Mouse (Mus musculus) testis, postnatal 10 days (tissue): ENCODE measurements around the gene Tuba3a.
"Not testable (repeated sequence)": the region's sequence is repeated elsewhere in the genome, so short reads cannot be mapped to it uniquely, and the experiment has no call there.

Experiments used
- DNase-seq: peaks from one replicate; pipeline ENCODE4 v3.0.0; 2021; ENCODE audit warnings: low spot score

Tuba3a gene

DNA sequence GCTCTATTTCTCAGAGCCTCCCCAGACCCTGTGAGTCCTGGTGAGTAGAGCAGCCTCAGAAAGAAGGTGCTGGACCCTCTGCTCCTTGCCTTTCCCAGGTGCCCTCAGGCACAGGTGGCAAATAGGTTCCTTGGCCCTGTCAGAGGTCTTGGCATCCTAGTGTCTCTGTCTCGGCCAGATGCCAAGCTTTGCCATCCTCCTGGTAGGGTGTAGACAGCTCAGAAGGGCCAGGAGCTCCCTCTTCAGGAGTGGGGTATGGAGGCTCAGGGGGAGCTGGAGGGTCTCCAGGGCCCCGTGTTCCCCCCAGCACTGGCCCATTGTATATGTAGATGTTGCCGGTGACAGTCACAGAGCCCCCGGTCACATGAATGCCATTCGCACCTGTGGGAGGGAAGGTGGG is 21.2 kb upstream of the Tuba3a start:
- no peak for DNase-seq

- no peak for DNase-seq
Measured at GRCm38 (mm10) chr6:125305465-125305864, 19.6 kb upstream of the Tuba3a start.

- not testable (repeated sequence) for DNase-seq
Measured at GRCm38 (mm10) chr6:125304408-125304807, 18.6 kb upstream of the Tuba3a start.

DNA sequence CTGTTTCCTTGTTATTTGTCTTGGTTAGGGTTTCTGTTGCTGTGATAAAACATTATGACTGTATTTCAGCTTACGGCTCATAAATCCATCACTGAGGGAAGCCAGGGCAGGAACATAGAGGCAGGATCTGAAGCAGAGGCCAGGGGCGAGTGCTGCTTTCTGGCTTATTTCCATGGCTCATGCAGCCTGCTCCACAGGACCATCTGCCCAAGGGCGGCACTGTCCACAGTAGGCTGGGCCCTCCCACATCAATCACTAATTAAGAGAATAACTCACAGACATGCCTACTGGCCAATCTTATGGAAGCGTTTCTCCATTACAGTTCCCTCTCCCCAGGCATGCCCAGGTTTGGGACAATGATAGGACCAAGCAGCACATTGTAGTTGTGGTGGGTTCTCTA is 17.4 kb upstream of the Tuba3a start:
- DNase-seq = no peak

GRCm38 (mm10) chr6:125302231-125302982 is 16.6 kb upstream of the Tuba3a start:
- DNase-seq = no peak

DNA sequence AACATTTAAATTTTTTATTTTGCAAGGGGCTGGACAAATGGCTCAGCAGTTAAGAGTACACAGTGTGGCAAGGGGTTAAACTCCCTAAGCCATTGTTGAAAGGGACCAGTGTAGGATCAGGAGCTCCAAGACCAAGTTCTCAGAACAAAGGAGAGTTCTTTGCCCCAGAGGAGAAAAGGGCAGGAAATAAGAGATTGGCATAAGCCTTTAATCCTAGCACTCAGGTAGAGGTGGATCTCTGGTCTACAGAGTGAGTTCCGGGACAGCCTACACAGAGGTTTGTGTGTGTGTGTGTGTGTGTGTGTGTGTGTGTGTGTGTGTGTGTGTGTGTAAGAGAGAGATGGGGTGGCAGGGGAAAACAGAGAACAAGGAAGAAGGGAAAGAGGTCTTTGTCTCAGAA is 15.1 kb upstream of the Tuba3a start:
- DNase-seq = no peak

- DNase-seq = no peak
Measured at GRCm38 (mm10) chr6:125297149-125297820, 11.4 kb upstream of the Tuba3a start.

- no peak for DNase-seq
Measured at GRCm38 (mm10) chr6:125294049-125294448, 8.2 kb upstream of the Tuba3a start.

DNA sequence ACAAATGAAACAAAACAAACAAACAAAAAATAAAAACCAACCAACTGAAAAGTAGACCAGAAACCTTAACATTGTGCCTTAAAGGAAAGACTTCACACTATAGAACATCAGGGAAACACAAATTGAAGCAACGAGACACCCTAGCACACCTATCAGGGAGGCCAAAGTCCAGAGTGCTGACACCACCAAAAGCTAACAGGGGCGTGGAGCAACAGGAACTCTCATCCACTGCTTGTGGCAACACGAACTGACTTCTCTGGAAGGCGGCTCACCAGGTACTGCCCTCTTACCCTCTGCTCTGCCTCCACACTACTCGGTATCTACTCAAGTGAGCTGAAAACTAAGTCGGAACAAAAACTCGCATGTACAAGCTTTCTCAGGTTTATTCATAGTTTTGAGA is 6.4 kb upstream of the Tuba3a start:
- no peak for DNase-seq

DNA sequence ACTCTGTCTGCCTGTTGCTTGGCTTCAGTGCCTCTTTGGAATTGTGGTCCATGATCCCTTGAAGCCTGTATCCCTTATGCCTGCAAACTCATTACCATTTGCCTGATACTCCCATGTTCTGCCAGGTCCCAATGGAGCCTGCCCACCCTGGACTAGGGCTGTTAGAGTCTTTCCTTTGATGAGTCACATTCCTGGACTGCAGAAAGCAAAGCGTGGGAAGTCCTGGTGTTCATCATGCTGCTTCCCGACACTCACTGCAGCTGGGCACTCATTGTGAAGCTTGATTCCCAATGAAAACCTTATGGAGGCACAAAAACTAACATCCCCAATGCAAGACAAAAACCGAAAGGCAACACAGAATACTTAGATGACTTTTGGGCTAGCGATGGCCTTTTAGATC is 5.5 kb upstream of the Tuba3a start:
- no peak for DNase-seq

DNA sequence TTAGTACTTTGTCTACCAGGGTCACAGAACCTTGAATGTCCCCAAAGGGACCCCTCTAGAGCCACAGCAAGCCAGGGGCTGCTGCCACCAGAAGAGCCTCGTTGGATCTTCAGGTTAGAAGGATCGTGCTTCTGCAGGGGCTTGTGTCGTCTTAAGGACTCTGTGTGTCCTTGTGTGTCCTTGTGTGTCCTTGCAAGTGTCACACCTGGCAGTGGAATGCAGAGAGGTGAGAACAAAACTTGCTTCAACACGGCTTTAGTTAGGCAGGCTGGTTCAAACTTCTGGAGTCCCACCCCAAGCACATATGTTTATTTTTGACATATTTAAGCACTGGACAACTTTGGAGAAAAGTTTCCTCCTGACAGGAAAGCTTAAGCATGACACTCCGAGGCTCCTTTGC is 2.9 kb upstream of the Tuba3a start:
- no peak for DNase-seq

- no peak for DNase-seq
Measured at GRCm38 (mm10) chr6:125286944-125287343, 1.1 kb upstream of the Tuba3a start.

DNA sequence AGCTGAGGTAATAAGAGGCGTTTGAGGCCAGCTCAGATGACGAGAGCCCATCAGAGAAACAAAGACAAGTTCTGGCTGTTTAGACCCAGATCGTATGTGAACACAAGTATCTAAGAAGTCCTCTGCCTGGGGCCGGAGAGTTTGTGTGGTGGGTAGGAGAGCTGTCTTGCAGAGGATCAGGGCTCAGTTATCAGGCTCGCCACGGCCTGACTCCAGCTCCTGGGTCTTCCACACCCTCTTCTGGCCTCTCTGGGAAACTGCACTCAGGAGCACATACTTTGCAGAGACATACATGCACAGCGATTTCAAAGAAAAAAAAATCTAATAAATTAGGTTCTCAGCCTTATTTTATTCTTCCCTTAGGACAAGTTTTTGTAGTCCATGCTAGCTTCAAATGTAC is 1.1 kb downstream of the Tuba3a start:
- DNase-seq = no peak

DNA sequence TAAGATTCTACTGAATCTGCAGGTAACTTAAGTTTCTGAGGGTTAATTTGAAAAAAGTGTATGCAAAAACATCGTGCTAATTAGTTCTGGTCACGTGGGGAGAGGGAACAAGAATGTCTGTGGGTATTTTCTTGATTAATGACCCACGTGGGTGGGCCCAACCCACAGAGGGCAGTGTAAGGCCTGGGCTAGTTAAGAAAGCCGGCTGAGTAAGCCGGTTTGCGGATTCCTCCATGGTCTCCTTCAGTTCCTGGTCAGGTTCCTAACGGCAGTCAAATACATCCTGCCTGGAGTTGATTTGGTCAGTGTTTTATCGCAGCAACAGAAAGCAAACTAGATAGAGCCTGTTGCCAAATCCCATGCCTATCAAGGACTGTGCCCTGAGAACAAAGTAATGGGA is 1.6 kb downstream of the Tuba3a start:
- no peak for DNase-seq

GRCm38 (mm10) chr6:125282721-125283120 is 3.1 kb downstream of the Tuba3a start:
- not testable (repeated sequence) for DNase-seq

GRCm38 (mm10) chr6:125279729-125280128 is 6.1 kb downstream of the Tuba3a start:
- DNase-seq = no peak

- peak; percentile 65 for DNase-seq
Measured at GRCm38 (mm10) chr6:125274841-125275563, 10.8 kb downstream of the Tuba3a start.

GRCm38 (mm10) chr6:125272228-125272785 is 13.5 kb downstream of the Tuba3a start:
- no peak for DNase-seq

GRCm38 (mm10) chr6:125271455-125272227 is 14.2 kb downstream of the Tuba3a start:
- peak; percentile 94 for DNase-seq

DNA sequence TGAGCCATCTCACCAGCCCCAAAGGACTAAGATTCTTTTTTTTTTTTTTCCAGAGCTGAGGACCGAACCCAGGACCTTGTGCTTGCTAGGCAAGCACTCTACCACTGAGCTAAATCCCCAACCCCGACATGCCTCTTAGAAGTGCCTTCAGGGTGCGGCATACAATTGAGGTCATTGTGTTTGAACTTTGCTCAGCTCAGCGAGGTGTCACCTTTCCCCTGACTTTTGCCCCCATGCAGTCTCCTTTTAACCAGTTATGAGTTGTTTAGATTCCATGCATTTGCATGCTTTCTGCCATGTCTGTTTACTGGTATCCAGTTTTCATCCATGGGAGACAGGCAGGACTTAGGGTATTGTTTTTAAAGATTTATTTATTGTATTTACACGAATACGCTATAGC is 17.0 kb downstream of the Tuba3a start:
- DNase-seq = no peak

DNA sequence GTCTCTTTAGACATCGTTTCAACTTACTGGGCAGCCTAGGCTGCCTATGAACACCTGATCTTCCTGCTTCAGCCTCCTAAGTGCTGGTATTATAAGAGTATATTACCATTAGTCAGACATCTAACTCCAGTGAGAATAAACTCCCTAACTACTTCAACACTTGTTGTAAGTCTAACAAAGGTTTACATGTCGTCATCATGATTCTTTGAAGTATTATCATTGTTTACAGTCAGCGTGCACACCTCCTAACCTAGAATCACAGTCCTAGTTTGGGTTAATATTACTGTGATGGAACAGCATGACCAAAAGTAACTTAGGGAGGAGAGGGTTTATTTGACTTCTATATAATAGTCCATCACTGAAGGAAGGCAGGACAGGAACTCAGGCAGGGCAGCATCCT is 18.4 kb downstream of the Tuba3a start:
- no peak for DNase-seq

DNA sequence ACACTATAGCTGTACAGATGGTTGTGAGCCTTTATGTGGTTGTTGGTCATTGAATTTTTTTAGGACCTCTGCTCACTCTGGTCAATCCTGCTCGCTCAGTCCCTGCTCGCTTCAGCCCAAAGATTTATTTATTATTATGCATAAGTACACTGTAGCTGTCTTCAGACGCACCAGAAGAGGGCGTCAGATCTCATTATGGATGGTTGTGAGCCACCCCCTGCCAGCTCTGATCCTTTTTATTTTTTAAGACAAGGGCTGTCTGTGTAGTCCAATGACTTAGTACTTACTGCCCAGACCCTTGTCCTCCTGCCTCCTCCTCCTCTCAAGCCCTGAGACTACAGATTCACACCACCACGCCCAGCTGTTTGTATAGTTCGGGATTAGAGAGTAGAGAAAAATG is 19.2 kb downstream of the Tuba3a start:
- DNase-seq = not testable (repeated sequence)
